Mouse (Mus musculus) bone marrow macrophage, adult 2 months (primary cell): Measurements from ENCODE around the gene Ugt1a1. TPM values are rescaled to one million over a fixed set of nuclear protein-coding genes. Genes with fewer than 3 reads are reported as not detected.

Experiments
- H3K27ac ChIP-seq: 2 replicates; pipeline ENCODE4 v1.5.1; 2012; ENCODE audit warnings: low read depth, low read length; ENCODE audit not compliant: insufficient read depth
- H3K4me1 ChIP-seq: 2 replicates; pipeline ENCODE4 v1.6.1; 2012; ENCODE audit warnings: low read length; ENCODE audit not compliant: control insufficient read depth, insufficient read depth
- H3K4me3 ChIP-seq: 2 replicates; pipeline ENCODE4 v1.5.1; 2012; ENCODE audit warnings: mild to moderate bottlenecking, low read length, moderate library complexity; ENCODE audit not compliant: insufficient read depth
- CTCF ChIP-seq: IDR thresholded peaks from 2 replicates; pipeline ENCODE4 v1.5.1; 2012; ENCODE audit warnings: low read depth, mild to moderate bottlenecking, low read length, moderate library complexity
- POLR2A ChIP-seq: IDR thresholded peaks from 2 replicates; pipeline ENCODE4 v1.6.1; 2012; ENCODE audit warnings: mild to moderate bottlenecking, low read depth, low read length, borderline replicate concordance
- polyA plus RNA-seq: library from polyadenylated mRNA; stranded (reverse); fragments of >200 nt; gene quantifications from 2 replicates; pipeline ENCODE4 v1.2.4, GENCODE M21; 2012; ENCODE audit not compliant: missing spikeins, insufficient read depth, insufficient read length

Gene Ugt1a1
- polyA plus RNA-seq, 1 experiment, result 12.7 TPM

DNA sequence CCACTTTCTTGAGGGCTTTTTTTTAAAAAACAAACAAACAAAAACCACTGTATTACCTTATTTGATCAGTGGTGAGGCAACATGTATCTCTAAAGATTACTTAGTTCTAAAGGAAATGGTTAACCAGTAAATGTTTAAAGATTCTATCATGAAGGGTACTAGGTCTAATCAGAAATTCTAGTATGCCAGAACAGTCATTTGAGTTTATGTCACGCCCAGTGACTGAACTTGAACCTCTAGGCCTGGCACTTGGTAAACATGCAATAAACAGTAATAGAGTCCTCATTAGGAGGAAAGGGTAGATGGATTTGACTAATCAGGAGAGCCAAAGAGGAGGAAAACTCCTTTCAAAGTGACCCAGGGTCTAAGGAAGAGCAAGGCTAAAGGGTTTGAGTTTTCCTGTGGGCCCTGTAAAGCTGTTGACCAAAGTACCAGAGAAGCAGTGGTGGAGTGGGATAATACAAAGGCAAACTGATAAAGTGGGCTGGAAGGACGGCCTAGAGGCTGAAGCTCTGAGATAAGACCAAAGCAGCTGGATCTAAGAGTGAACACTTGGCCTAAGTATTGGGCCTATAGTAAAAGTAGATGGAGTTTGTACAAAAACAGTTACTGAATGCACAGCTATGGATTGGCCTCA is 4.8 kb upstream of the Ugt1a1 start:
- Histone ChIP-seq H3K4me1 (no peaks in the 10 kb centered on the region), H3K4me3 (no peak overlapping the region), H3K27ac (no peak overlapping the region)
- TF ChIP-seq POLR2A (no peak), CTCF (no peak)

- TF ChIP-seq POLR2A, result no peak
- no peak for TF ChIP-seq CTCF
- Histone ChIP-seq H3K4me1 (no peaks in the 10 kb centered on the region), H3K27ac (no peak overlapping the region), H3K4me3 (no peak overlapping the region)
Measured at GRCm38 (mm10) chr1:88212341-88213045, 734 bp downstream of the Ugt1a1 start.

GRCm38 (mm10) chr1:88213061-88213460 is 1.3 kb downstream of the Ugt1a1 start:
- TF ChIP-seq CTCF (no peak), POLR2A (no peak)
- H3K4me3 ChIP-seq, result no peak overlapping the region
- no peaks in the 10 kb centered on the region for H3K4me1 ChIP-seq
- H3K27ac ChIP-seq, result no peak overlapping the region

- Histone ChIP-seq H3K4me1 (no peaks in the 10 kb centered on the region), H3K4me3 (no peak overlapping the region), H3K27ac (no peak overlapping the region)
- TF ChIP-seq POLR2A, result no peak
- no peak for TF ChIP-seq CTCF
Measured at GRCm38 (mm10) chr1:88213766-88214461, 2.2 kb downstream of the Ugt1a1 start.

- TF ChIP-seq POLR2A, result no peak
- TF ChIP-seq CTCF, result no peak
- no peak overlapping the region for H3K27ac ChIP-seq
- no peak overlapping the region for H3K4me3 ChIP-seq
- H3K4me1 ChIP-seq, result no peaks in the 10 kb centered on the region
Measured at GRCm38 (mm10) chr1:88214462-88214952, 2.7 kb downstream of the Ugt1a1 start.

DNA sequence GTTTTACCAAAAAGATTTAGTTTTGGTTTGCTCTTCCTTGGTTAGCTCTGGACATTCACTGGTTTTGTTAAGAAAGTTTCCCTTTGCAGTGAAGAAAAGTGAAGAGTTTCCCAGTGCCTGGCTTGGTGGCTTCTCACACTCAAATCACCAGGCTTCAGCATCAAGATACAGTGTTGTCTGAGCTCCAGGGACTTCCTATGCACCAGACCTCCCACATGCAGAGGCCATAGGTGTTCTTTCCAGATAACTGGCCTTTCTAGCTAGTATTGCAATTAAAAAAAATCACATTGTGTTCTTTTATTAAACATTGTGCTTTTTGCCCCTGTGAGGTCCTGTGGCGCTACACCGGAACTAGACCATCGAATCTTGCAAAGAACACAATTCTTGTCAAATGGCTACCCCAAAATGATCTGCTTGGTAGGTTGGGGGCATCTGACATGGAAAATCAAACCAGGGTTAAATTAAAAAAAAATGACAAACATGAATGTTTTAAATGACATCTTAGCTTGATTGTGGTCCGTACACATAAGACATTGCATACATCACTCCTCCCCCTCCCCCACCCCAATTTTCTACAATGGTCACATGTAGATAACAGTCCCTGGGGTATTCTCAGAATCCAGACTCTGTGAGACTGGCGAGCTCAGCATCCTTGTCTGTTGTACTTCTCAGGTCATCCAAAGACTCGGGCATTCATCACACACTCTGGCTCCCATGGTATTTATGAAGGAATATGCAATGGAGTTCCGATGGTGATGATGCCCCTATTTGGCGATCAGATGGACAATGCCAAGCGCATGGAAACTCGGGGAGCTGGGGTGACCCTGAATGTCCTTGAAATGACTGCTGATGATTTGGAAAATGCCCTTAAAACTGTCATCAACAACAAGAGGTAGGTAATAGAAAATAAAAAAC is 4.0 kb downstream of the Ugt1a1 start:
- no peak for TF ChIP-seq CTCF
- no peak for TF ChIP-seq POLR2A
- H3K4me3 ChIP-seq, result no peak overlapping the region
- no peaks in the 10 kb centered on the region for H3K4me1 ChIP-seq
- H3K27ac ChIP-seq, result no peak overlapping the region

GRCm38 (mm10) chr1:88216551-88216950 is 4.8 kb downstream of the Ugt1a1 start:
- no peaks in the 10 kb centered on the region for H3K4me1 ChIP-seq
- no peak overlapping the region for H3K4me3 ChIP-seq
- no peak overlapping the region for H3K27ac ChIP-seq
- TF ChIP-seq CTCF, result no peak
- TF ChIP-seq POLR2A, result no peak

- Histone ChIP-seq H3K4me1 (no peaks in the 10 kb centered on the region), H3K4me3 (no peak overlapping the region), H3K27ac (no peak overlapping the region)
- TF ChIP-seq POLR2A, result no peak
- TF ChIP-seq CTCF, result no peak
Measured at GRCm38 (mm10) chr1:88217144-88217543, 5.4 kb downstream of the Ugt1a1 start.

DNA sequence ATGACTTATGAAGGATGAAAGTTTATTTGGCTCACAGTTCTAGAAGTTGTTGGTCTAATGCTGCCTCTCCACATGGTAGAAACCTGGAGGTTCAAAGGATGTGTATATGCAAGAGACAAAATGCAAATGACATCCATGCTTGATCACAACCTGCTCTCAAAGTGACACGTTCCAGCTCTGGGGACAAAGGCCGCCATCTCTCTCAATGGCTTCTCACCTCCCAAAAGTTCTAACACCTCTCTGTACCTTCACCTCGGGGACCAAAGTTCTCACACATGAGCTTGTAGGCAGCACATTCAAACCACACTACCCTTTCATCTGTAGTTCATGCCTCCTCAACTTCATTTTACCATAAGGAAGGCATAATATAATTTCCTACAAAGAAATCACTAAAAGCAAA is 5.8 kb downstream of the Ugt1a1 start:
- H3K4me1 ChIP-seq, result no peaks in the 10 kb centered on the region
- TF ChIP-seq POLR2A, result no peak
- no peak for TF ChIP-seq CTCF
- H3K27ac ChIP-seq, result no peak overlapping the region
- no peak overlapping the region for H3K4me3 ChIP-seq
